Mouse (Mus musculus) hindbrain, embryonic 14.5 days (tissue): ENCODE measurements around the gene Inip. TPM values are rescaled to one million over a fixed set of nuclear protein-coding genes. Genes with fewer than 3 reads are reported as not detected.
A peak's percentile ranks its signal among the peaks of the same experiment; 100 is the strongest.

Source experiments
- ATAC-seq: fragments of 200-750 bp; cut with Nextera tagmentation; 2 replicates; pipeline ENCODE4 v1.8.0; 2017; ENCODE audit warnings: moderate number of reproducible peaks, mild to moderate bottlenecking, moderate TSS enrichment, moderate library complexity; ENCODE audit not compliant: low FRiP score
- DNase-seq: peaks from one replicate; pipeline ENCODE4 v3.0.0-alpha.2; 2015; ENCODE audit warnings: low spot score
- H3K27ac ChIP-seq: fragments of 300-500 bp; sonication (generic); 2 replicates; pipeline ENCODE4 v1.5.1; 2014; ENCODE audit warnings: mild to moderate bottlenecking, moderate library complexity
- H3K27me3 ChIP-seq: fragments of 300-500 bp; sonication (generic); 2 replicates; pipeline ENCODE4 v1.6.1; 2014; ENCODE audit warnings: mild to moderate bottlenecking, low read length, mixed read lengths; ENCODE audit not compliant: control insufficient read depth, insufficient read depth
- H3K36me3 ChIP-seq: fragments of 300-500 bp; sonication (generic); replicated peaks from 2 replicates; pipeline ENCODE4 v1.6.1; 2014; ENCODE audit not compliant: control insufficient read depth, insufficient read depth
- H3K4me1 ChIP-seq: fragments of 300-500 bp; sonication (generic); replicated peaks from 2 replicates; pipeline ENCODE4 v1.6.1; 2014; ENCODE audit warnings: antibody characterized with exemption, low read length, mixed read lengths; ENCODE audit not compliant: control insufficient read depth, insufficient read depth
- H3K4me2 ChIP-seq: fragments of 300-500 bp; sonication (generic); replicated peaks from 2 replicates; pipeline ENCODE4 v1.6.1; 2014; ENCODE audit warnings: mild to moderate bottlenecking, moderate library complexity
- H3K4me3 ChIP-seq: fragments of 300-500 bp; sonication (generic); replicated peaks from 2 replicates; pipeline ENCODE4 v1.5.1; 2014; ENCODE audit warnings: mild to moderate bottlenecking, low read length
- H3K9ac ChIP-seq: fragments of 300-500 bp; sonication (generic); 2 replicates; pipeline ENCODE4 v1.6.1; 2014
- H3K9me3 ChIP-seq: fragments of 300-500 bp; sonication (generic); 2 replicates; pipeline ENCODE4 v1.6.1; 2016; ENCODE audit warnings: low read length; ENCODE audit not compliant: control insufficient read depth
- WGBS: fragments of 180-500 bp; shearing (Covaris S2); extraction: QIAGEN DNeasy Blood & Tissue Kit; methylation state at CpG from one replicate; pipeline ENCODE4 v1.1.7; 2014; 5-methylcytosine and 5-hydroxymethylcytosine counted together
- polyA plus RNA-seq: library from polyadenylated mRNA; unstranded; fragments of >200 nt; fragmentation: Nextera tagmentation; extraction: Ambion mirVana; gene quantifications from 2 replicates; pipeline ENCODE4 v1.2.1, GENCODE M21; 2014

Gene Inip
- polyA plus RNA-seq, 1 experiment from 2014 or later: 52.2 TPM

DNA sequence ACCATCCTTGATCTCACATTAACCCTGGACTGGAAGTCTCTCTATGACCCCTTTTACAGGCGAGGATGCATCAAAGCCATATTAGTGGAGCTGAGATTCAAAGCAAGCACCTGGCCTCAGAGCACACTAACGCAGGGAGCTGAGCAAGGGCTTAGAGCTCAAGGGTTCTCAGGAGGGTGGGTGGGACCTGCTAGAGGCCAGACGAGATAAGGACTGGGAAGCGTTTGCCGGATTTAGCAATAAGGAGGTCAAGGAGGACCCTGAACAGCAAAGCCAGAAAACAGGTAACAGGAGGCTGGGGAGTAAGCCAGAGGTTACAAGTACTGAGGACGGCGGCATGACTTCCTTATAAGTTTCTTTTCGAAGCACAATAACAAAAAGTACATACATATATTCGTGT, 15.1 kb upstream of the Inip start:
- H3K27me3 ChIP-seq: no peaks in the 10 kb centered on the region
- no peak for DNase-seq
- H3K27ac ChIP-seq: no peak overlapping the region
- 87% methylated on average over 9 of the region's 9 CpGs for WGBS
- no peak for ATAC-seq
- no peak overlapping the region for H3K9ac ChIP-seq
- 0 out of 2 replicates have a peak, but pooled peaks cover 8% of the 10 kb centered on the region for H3K4me1 ChIP-seq
- no peak overlapping the region for H3K4me2 ChIP-seq
- no peaks in the 10 kb centered on the region for H3K9me3 ChIP-seq
- no peak overlapping the region for H3K4me3 ChIP-seq
- no peaks in the 10 kb centered on the region for H3K36me3 ChIP-seq

DNA sequence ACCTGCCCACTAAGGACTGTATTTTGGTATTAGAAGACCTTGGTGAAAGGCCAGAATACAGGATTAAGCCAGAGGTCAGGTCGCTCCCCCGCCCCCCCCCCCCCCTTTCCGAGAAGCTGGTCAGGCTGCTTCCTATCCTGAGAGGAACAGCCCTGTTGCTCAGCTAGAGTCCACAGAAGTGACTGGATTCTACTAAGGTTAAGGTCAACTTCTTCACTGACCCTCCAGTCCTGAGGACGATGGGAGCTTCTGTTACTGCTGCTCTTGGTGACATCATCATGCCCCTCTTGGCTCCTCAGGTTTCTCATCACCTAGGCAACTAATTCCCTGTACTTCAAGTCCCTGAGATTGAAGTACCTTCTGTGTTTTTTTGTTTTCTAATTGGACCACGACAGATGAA, 14.6 kb upstream of the Inip start:
- DNase-seq: no peak
- no peak overlapping the region for H3K9ac ChIP-seq
- 63% methylated on average over 5 of the region's 5 CpGs for WGBS
- 0 out of 2 replicates have a peak, but pooled peaks cover 8% of the 10 kb centered on the region for H3K4me1 ChIP-seq
- H3K36me3 ChIP-seq: no peaks in the 10 kb centered on the region
- no peaks in the 10 kb centered on the region for H3K27me3 ChIP-seq
- H3K4me3 ChIP-seq: no peak overlapping the region
- H3K9me3 ChIP-seq: no peaks in the 10 kb centered on the region
- H3K27ac ChIP-seq: no peak overlapping the region
- no peak overlapping the region for H3K4me2 ChIP-seq
- no peak for ATAC-seq

GRCm38 (mm10) chr4:59815121-59815810, 13.9 kb upstream of the Inip start:
- 89% methylated on average over 4 of the region's 4 CpGs for WGBS
- Histone ChIP-seq H3K4me2 (no peak overlapping the region), H3K4me3 (no peak overlapping the region), H3K36me3 (no peaks in the 10 kb centered on the region), H3K27me3 (no peaks in the 10 kb centered on the region), H3K4me1 (0 out of 2 replicates have a peak, but pooled peaks cover 8% of the 10 kb centered on the region), H3K9ac (no peak overlapping the region), H3K27ac (no peak overlapping the region), H3K9me3 (no peaks in the 10 kb centered on the region)
- no peak for DNase-seq
- no peak for ATAC-seq

GRCm38 (mm10) chr4:59814094-59814493, 12.7 kb upstream of the Inip start:
- 87% methylated on average over 7 of the region's 7 CpGs for WGBS
- Histone ChIP-seq H3K4me3 (no peak overlapping the region), H3K27ac (no peak overlapping the region), H3K4me2 (no peak overlapping the region), H3K27me3 (no peaks in the 10 kb centered on the region), H3K9ac (no peak overlapping the region), H3K9me3 (no peaks in the 10 kb centered on the region), H3K4me1 (0 out of 2 replicates have a peak, but pooled peaks cover 4% of the 10 kb centered on the region), H3K36me3 (no peaks in the 10 kb centered on the region)
- DNase-seq: no peak
- no peak for ATAC-seq

DNA sequence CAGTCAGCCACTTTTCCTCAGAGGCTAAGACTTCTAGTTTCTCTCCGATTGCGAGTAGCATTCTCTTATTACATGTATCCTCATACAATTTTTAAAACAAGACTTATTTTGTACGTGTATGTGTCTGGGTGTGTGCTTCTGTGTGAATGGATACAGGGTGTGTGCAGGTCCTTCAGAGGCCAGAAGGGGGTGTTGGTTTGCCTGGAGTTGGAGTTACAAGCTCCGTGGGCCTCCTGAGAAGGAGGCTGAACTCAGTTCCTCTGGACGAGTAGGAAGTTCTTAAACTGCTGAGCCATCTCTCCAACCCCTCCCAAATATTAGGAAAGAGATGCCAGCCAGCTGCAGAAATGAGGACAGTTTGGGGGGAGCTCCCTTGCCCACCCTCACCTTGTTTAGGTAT, 7.0 kb upstream of the Inip start:
- no peak overlapping the region for H3K9ac ChIP-seq
- no peak overlapping the region for H3K4me2 ChIP-seq

GRCm38 (mm10) chr4:59807521-59807920, 6.1 kb upstream of the Inip start:
- Histone ChIP-seq H3K36me3 (no peaks in the 10 kb centered on the region), H3K9ac (peak overlapping the region; percentile 75; the same call in 1 of the 2 replicates), H3K4me1 (peaks cover 14% of the 10 kb centered on the region), H3K4me3 (peak overlapping the region; percentile 66), H3K27me3 (no peaks in the 10 kb centered on the region), H3K9me3 (no peaks in the 10 kb centered on the region), H3K4me2 (peak overlapping the region; percentile 76), H3K27ac (no peak overlapping the region)
- ATAC-seq (no peak), DNase-seq (no peak)
- WGBS: 59% methylated on average over 2 of the region's 2 CpGs

More for the DNA sequence above, 7.0 kb upstream of the Inip start:
- peaks cover 14% of the 10 kb centered on the region for H3K4me1 ChIP-seq
- no peak overlapping the region for H3K4me3 ChIP-seq
- WGBS: 71% methylated on average over 5 of the region's 5 CpGs
- H3K9me3 ChIP-seq: no peaks in the 10 kb centered on the region
- ATAC-seq (no peak), DNase-seq (no peak)
- no peaks in the 10 kb centered on the region for H3K27me3 ChIP-seq
- H3K27ac ChIP-seq: no peak overlapping the region
- H3K36me3 ChIP-seq: no peaks in the 10 kb centered on the region

- Histone ChIP-seq H3K9me3 (no peaks in the 10 kb centered on the region), H3K36me3 (no peaks in the 10 kb centered on the region), H3K4me3 (peak overlapping the region; percentile 66), H3K4me1 (peaks cover 14% of the 10 kb centered on the region), H3K9ac (peak overlapping the region; percentile 75), H3K4me2 (peak overlapping the region; percentile 76), H3K27ac (peak overlapping the region; percentile 71; the same call in 1 of the 2 replicates), H3K27me3 (no peaks in the 10 kb centered on the region)
- no peak for DNase-seq
- 1% methylated on average over 9 of the region's 9 CpGs for WGBS
- no peak for ATAC-seq
Observed at GRCm38 (mm10) chr4:59806879-59807195, 5.4 kb upstream of the Inip start.

- peaks cover 14% of the 10 kb centered on the region for H3K4me1 ChIP-seq
- no peaks in the 10 kb centered on the region for H3K27me3 ChIP-seq
- H3K9ac ChIP-seq: peak overlapping the region; percentile 75
- no peaks in the 10 kb centered on the region for H3K36me3 ChIP-seq
- ATAC-seq (peak; percentile 66), DNase-seq (no peak)
- H3K27ac ChIP-seq: peak overlapping the region; percentile 71
- H3K4me2 ChIP-seq: peak overlapping the region; percentile 76
- peak overlapping the region; percentile 66 for H3K4me3 ChIP-seq
- no peaks in the 10 kb centered on the region for H3K9me3 ChIP-seq
- WGBS: under 1% methylated on average over 57 of the region's 58 CpGs
Observed at GRCm38 (mm10) chr4:59805968-59806878, 4.8 kb upstream of the Inip start.

- H3K9ac ChIP-seq: peak within 1 kb of the TSS; percentile 75
- ATAC-seq (peak; percentile 91), DNase-seq (peak; percentile 88)
- H3K36me3 ChIP-seq: no peaks in the 10 kb centered on the region
- H3K4me2 ChIP-seq: peak within 1 kb of the TSS; percentile 76
- no peaks in the 10 kb centered on the region for H3K27me3 ChIP-seq
- H3K4me1 ChIP-seq: peaks cover 14% of the 10 kb centered on the region
- H3K9me3 ChIP-seq: no peaks in the 10 kb centered on the region
- peak within 1 kb of the TSS; percentile 71 for H3K27ac ChIP-seq
- 2% methylated on average over 44 of the region's 45 CpGs for WGBS
- H3K4me3 ChIP-seq: peak within 1 kb of the TSS; percentile 66
Observed at GRCm38 (mm10) chr4:59805181-59805967, 4.0 kb upstream of the Inip start, which contains the start of gene Snx30. TSS of gene Snx30 (plus strand) at chr4:59805840.
